8 mouse cellular contexts compared by ENCODE assay signal in genomic region chr4:95162386-95163090, GRCm38 (mm10).
DNase-seq lines count a peak whose midpoint lies in the region; ATAC-seq and TF ChIP-seq lines count a peak whose summit lies in the region.

No protein-coding gene starts in this region.

- no peaks in the 10 kb centered on the region for H3K79me2 ChIP-seq in heart, adult 2 months (replicated peaks; ENCODE audit: control insufficient read depth, insufficient read depth, low read length)
- no peaks in the 10 kb centered on the region for H3K79me2 ChIP-seq in CH12.LX (replicated peaks; ENCODE audit: control insufficient read depth, extremely low read depth, insufficient read depth, poor library complexity, severe bottlenecking)

- H3K4me1 ChIP-seq in heart, adult 2 months (ENCODE audit: control insufficient read depth, insufficient read depth, low read length): peaks cover 9% of the 10 kb centered on the region
- peaks cover 9% of the 10 kb centered on the region for H3K4me1 ChIP-seq in heart, embryonic 11.5 days (ENCODE audit: control insufficient read depth, insufficient read depth, low read length)
- peaks cover 11 to 54% of the 10 kb centered on the region in 2 experiments for H3K4me1 ChIP-seq in CH12.LX (ENCODE audit: control insufficient read depth in 1 of 2, insufficient read depth in 2 of 2)
- peaks cover 80% of the 10 kb centered on the region for H3K4me1 ChIP-seq in megakaryocyte, embryonic 14.5 days

- H3K4me2 ChIP-seq in heart, embryonic 11.5 days: no peak overlapping the region
- H3K4me2 ChIP-seq in CH12.LX (ENCODE audit: insufficient read depth, low read depth, poor library complexity, severe bottlenecking): peak overlapping the region; percentile 35; the same call in 1 of the 2 replicates

- dilution Hi-C loops in CH12.LX (cut with MboI; ENCODE audit: extremely low pct_ligation_motif_present, extremely low pct_unique_long_range_greater_than_20kb, low sequenced_read_pairs): no loop called here

- no peaks in the 10 kb centered on the region for H3K9me3 ChIP-seq in heart, embryonic 11.5 days (replicated peaks; ENCODE audit: control insufficient read depth, low read length)
- H3K9me3 ChIP-seq in CH12.LX (replicated peaks; ENCODE audit: low read length): no peaks in the 10 kb centered on the region
- H3K9me3 ChIP-seq in megakaryocyte, embryonic 14.5 days: no peaks in the 10 kb centered on the region

- TF ChIP-seq CTCF in heart, adult 2 months (IDR thresholded peaks at IDR 0.05): no peak
- no peak for TF ChIP-seq CTCF in CH12.LX (conservative IDR thresholded peaks at IDR 0.05 in 1 of 2, IDR thresholded peaks at IDR 0.05 in 1 of 2; ENCODE audit: low read depth in 2 of 2, low read length in 2 of 2)

- TF ChIP-seq RAD21 in CH12.LX (IDR thresholded peaks at IDR 0.05; ENCODE audit: low read depth, low read length): no peak; the same call in none of the 2 replicates

- WGBS in heart, adult 2 months: 61% methylated on average over 9 of the region's 9 CpGs
- WGBS in heart, embryonic 11.5 days (ENCODE audit: insufficient replicate concordance): 61% methylated on average over 9 of the region's 9 CpGs

- DNase-seq in heart, adult 2 months: no peak
- DNase-seq in CH12.LX (ENCODE audit: extremely low read depth): peak; percentile 87
- DNase-seq in cerebellum, adult 11 months: no peak
- no peak for DNase-seq in cerebellum, postnatal 10 days
- no peak for DNase-seq in frontal cortex, postnatal 36 days (ENCODE audit: low spot score in 2 of 2)

- no peak for TF ChIP-seq EP300 in heart, adult 2 months (IDR thresholded peaks at IDR 0.05; ENCODE audit: insufficient read depth, low read depth, low read length)
- TF ChIP-seq EP300 in CH12.LX (IDR thresholded peaks at IDR 0.05; ENCODE audit: low read length): peak; percentile 79

- in situ Hi-C loops in CH12.LX (cut with MboI; ENCODE audit: low pct_ligation_motif_present, low pct_unique_long_range_greater_than_20kb, low sequenced_read_pairs): loop anchor here (10.0 to 25.0 kb wide), 2 partner anchors 108 to 400 kb away; partner anchors contain the start of genes Fggy and Jun

- no peak for ATAC-seq in heart, embryonic 11.5 days (replicated peaks; ENCODE audit: insufficient number of reproducible peaks, low FRiP score, low TSS enrichment)
- peak; percentile 46 for ATAC-seq in erythroid progenitor cell, adult 5-6 weeks (replicated peaks; ENCODE audit: low FRiP score, poor library complexity, severe bottlenecking)

- no peak for TF ChIP-seq POLR2A in heart, adult 2 months (IDR thresholded peaks at IDR 0.05; ENCODE audit: insufficient read depth, low read depth, low read length)
- no peak for TF ChIP-seq POLR2A in CH12.LX (IDR thresholded peaks at IDR 0.05; ENCODE audit: low read depth, low read length)

- no peak overlapping the region for H3K4me3 ChIP-seq in heart, adult 2 months
- H3K4me3 ChIP-seq in heart, embryonic 11.5 days (ENCODE audit: low read depth, low read length): no peak overlapping the region
- no peak overlapping the region for H3K4me3 ChIP-seq in CH12.LX (replicated peaks in 1 of 3; ENCODE audit: low read depth in 2 of 3, low read length in 2 of 3, poor library complexity in 1 of 3)
- H3K4me3 ChIP-seq in megakaryocyte, embryonic 14.5 days (replicated peaks): peak overlapping the region; percentile 71

- H3K27me3 ChIP-seq in heart, adult 2 months (ENCODE audit: control insufficient read depth, insufficient read depth, low read length): no peaks in the 10 kb centered on the region
- H3K27me3 ChIP-seq in heart, embryonic 11.5 days (ENCODE audit: control insufficient read depth, insufficient read depth, low read length): no peaks in the 10 kb centered on the region
- no peaks in the 10 kb centered on the region for H3K27me3 ChIP-seq in CH12.LX (replicated peaks)
- no peaks in the 10 kb centered on the region for H3K27me3 ChIP-seq in megakaryocyte, embryonic 14.5 days (replicated peaks)

- no peak overlapping the region for H3K9ac ChIP-seq in heart, adult 2 months (ENCODE audit: low read depth, low read length)
- H3K9ac ChIP-seq in heart, embryonic 11.5 days (ENCODE audit: low read depth, low read length): no peak overlapping the region
- H3K9ac ChIP-seq in CH12.LX (ENCODE audit: insufficient read depth, low read depth): no peak overlapping the region

- intact Hi-C loops in heart, adult 2 months (cut with DNase I): loop anchor here (5.0 to 10.0 kb wide), 5 partner anchors 120 to 712 kb away; partner anchors contain the start of gene Fggy

- H3K27ac ChIP-seq in heart, adult 2 months: peak overlapping the region; percentile 99; the same call in 1 of the 2 replicates
- no peak overlapping the region for H3K27ac ChIP-seq in heart, embryonic 11.5 days (ENCODE audit: low read depth, low read length)
- peak overlapping the region; percentile 49; the same call in 1 of the 2 replicates for H3K27ac ChIP-seq in CH12.LX (ENCODE audit: insufficient read depth, low read depth)

- peaks cover 3% of the 10 kb centered on the region for H3K36me3 ChIP-seq in heart, adult 2 months (ENCODE audit: control insufficient read depth, insufficient read depth, low read length)
- H3K36me3 ChIP-seq in heart, embryonic 11.5 days (ENCODE audit: control insufficient read depth, insufficient read depth, low read length): no peaks in the 10 kb centered on the region
- H3K36me3 ChIP-seq in CH12.LX (replicated peaks in 1 of 2; ENCODE audit: control insufficient read depth in 1 of 2, insufficient read depth in 1 of 2, low read length in 1 of 2): no peaks in the 10 kb centered on the region
- no peaks in the 10 kb centered on the region for H3K36me3 ChIP-seq in megakaryocyte, embryonic 14.5 days (replicated peaks; ENCODE audit: low read length)

TF ChIP-seq in CH12.LX, 34 proteins besides CTCF, POLR2A, EP300 and RAD21:
- TF ChIP-seq ZMIZ1 (IDR thresholded peaks at IDR 0.05; ENCODE audit: low read depth, low read length) (0 out of 2 replicates have a peak, but pooled peaks have one; percentile 26), ZC3H11A (IDR thresholded peaks at IDR 0.05; ENCODE audit: low read depth, low read length) (no peak), HCFC1 (IDR thresholded peaks at IDR 0.05; ENCODE audit: low read depth, low read length) (no peak), ZKSCAN1 (IDR thresholded peaks at IDR 0.05; ENCODE audit: borderline replicate concordance, low read depth, low read length) (no peak), MYC (IDR thresholded peaks at IDR 0.05; ENCODE audit: low read depth, low read length) (0 out of 2 replicates have a peak, but pooled peaks have one; percentile 47), ETS1 (conservative IDR thresholded peaks at IDR 0.05; ENCODE audit: low read depth, low read length) (peak; percentile 79), POLR2AphosphoS2 (IDR thresholded peaks at IDR 0.05; ENCODE audit: low read depth, low read length) (no peak), SIN3A (IDR thresholded peaks at IDR 0.05; ENCODE audit: low read length) (peak; percentile 40; the same call in 1 of the 2 replicates), CHD1 (IDR thresholded peaks at IDR 0.05; ENCODE audit: low read depth, low read length) (no peak), USF2 (conservative IDR thresholded peaks at IDR 0.05; ENCODE audit: low read depth, low read length) (no peak), JUN (IDR thresholded peaks at IDR 0.05; ENCODE audit: insufficient read depth, low read depth, low read length) (no peak), KAT2A (IDR thresholded peaks at IDR 0.05; ENCODE audit: insufficient replicate concordance, low read length) (0 out of 2 replicates have a peak, but pooled peaks have one; percentile 32), IRF4 (IDR thresholded peaks at IDR 0.05; ENCODE audit: low read depth, low read length) (peak; percentile 82), E2F4 (IDR thresholded peaks at IDR 0.05; ENCODE audit: insufficient replicate concordance, low read depth, low read length) (no peak), GABPA (IDR thresholded peaks at IDR 0.05; ENCODE audit: insufficient replicate concordance, low read depth, low read length) (0 out of 2 replicates have a peak, but pooled peaks have one; percentile 20), MXI1 (IDR thresholded peaks at IDR 0.05; ENCODE audit: low read depth, low read length) (no peak), TBP (conservative IDR thresholded peaks at IDR 0.05; ENCODE audit: low read depth, low read length) (no peak), JUND (conservative IDR thresholded peaks at IDR 0.05; ENCODE audit: low read depth, low read length) (peak; percentile 45; the same call in 1 of the 2 replicates), NRF1 (IDR thresholded peaks at IDR 0.05; ENCODE audit: low read depth, low read length) (no peak), MAX (IDR thresholded peaks at IDR 0.05; ENCODE audit: low read length) (peak; percentile 58; the same call in 1 of the 2 replicates), CHD2 (IDR thresholded peaks at IDR 0.05; ENCODE audit: low read length) (peak; percentile 81; the same call in 1 of the 2 replicates), NELFE (IDR thresholded peaks at IDR 0.05; ENCODE audit: low read depth, low read length) (0 out of 2 replicates have a peak, but pooled peaks have one; percentile 30), TCF12 (IDR thresholded peaks at IDR 0.05; ENCODE audit: low read depth, low read length) (peak; percentile 45; the same call in 1 of the 2 replicates), BHLHE40 (IDR thresholded peaks at IDR 0.05; ENCODE audit: low read depth, low read length) (peak; percentile 86), MAFK (IDR thresholded peaks at IDR 0.05; ENCODE audit: insufficient replicate concordance, low read length) (peak; percentile 97), USF1 (IDR thresholded peaks at IDR 0.05; ENCODE audit: low read depth, low read length) (no peak), PAX5 (IDR thresholded peaks at IDR 0.05; ENCODE audit: low read length) (no peak), ELF1 (IDR thresholded peaks at IDR 0.05; ENCODE audit: low read depth, low read length) (peak; percentile 43; the same call in 1 of the 2 replicates), UBTF (IDR thresholded peaks at IDR 0.05; ENCODE audit: low read depth, low read length) (no peak), ZNF384 (IDR thresholded peaks at IDR 0.05; ENCODE audit: low read depth, low read length) (peak; percentile 95), MAZ (IDR thresholded peaks at IDR 0.05; ENCODE audit: low read depth, low read length) (peak; percentile 49; the same call in 1 of the 2 replicates), MEF2A (IDR thresholded peaks at IDR 0.05; ENCODE audit: borderline replicate concordance, low read depth, low read length) (peak; percentile 55; the same call in 1 of the 2 replicates), SMC3 (IDR thresholded peaks at IDR 0.05; ENCODE audit: low read depth, low read length) (peak; percentile 23), RCOR1 (conservative IDR thresholded peaks at IDR 0.05; ENCODE audit: low read depth, low read length) (no peak)
TF ChIP-seq in CH12.LX: peak in this region for 19.
